Mouse (Mus musculus) mesoderm, embryonic 11.5 days (tissue): ENCODE data around the gene Creb5.

Experiments used
- DNase-seq: peaks from one replicate; pipeline ENCODE4 v3.0.0-alpha.2; 2012; ENCODE audit warnings: low read depth, low spot score

Gene Creb5

DNA sequence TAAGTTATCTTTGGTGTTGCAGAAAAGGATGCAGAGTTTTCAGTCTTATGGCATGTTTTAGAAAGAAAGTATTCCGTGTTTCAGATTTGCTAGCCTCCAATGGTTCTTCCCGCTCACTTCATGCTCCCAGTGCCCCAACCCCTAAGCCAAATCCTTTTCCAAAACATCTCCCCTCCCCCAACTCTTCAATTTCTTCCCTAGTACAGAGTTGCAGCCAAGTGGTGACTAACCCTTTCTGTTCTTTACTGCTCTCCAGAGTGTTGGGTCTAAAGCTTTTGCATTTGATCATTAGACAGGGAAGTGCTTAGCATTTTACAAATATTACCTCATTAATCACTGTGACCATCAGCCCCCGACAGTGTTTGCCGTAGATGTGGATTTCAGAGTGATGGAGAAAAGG is 142.8 kb downstream of the Creb5 start:
- DNase-seq, result no peak

DNA sequence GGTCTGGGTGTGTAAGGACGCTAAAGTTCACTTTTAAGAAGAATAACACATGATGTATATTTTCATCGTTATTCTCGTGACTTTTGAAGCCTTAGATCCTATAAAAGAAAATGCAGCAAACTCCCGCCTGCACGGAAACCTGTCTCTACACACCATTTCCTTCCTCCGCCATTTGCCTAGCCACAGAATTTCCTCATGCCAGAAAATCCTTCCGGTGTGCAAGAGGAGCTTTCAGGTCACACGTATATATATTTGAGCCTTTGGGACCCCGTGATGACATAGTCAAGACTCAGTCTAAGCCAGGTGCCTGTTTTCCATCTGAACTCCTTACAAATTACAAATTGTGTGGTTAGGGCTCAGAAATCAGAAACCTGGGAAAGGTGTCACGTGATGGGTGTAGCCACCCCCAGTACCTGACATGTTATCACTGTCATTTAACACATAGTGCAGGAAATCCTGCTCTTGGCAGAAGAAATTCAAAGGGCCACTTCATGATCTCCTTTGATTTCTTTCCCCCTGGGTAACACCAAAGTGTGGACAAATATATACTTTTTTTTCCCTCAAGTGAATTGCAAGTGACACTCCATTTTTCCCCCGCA is 158.9 kb downstream of the Creb5 start:
- DNase-seq, result no peak

DNA sequence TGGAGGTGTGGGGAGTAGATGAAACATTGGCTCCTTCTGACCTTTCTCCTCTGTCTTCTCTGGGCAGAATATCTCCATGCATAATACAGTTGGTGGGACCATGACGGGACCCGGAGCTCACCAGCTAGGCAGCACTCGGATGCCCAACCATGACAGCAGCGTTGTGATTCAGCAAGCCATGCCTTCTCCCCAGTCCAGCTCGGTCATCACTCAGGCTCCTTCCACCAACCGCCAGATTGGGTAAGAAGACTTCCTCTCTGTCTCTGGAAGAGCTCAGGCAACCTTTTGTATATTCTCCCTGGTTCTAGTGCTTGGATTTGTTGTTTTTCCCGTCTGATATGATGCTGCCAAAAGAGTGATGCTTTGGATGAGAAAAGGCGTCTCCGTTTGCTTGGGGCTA is 160.4 kb downstream of the Creb5 start:
- DNase-seq, result no peak

DNA sequence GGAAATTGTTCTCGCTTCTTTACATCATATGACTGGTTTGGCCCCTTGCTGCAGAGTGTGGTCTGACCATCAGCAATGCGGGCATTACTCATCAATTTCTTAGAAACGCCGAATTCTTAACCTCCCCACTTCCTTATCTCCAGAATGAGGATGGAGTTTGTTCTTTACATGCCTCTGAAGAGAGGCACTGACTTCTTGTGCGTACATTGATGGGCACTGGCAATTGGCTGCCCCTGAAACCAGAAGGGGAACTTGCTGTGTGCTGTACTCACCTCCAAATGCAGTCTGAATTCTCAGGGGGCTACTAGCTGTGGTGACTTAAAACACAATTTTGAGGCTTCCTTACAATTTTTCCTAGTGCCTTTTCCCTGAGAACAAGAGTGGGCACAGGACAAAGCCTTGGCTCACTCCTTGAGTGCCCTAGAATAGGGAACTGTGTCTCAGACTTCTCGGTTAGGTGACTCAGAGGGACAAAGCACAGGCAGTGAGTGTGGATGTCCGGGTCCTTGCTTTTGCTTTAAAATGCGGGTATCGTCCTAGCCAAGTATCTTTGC is 161.3 kb downstream of the Creb5 start:
- DNase-seq, result no peak

DNA sequence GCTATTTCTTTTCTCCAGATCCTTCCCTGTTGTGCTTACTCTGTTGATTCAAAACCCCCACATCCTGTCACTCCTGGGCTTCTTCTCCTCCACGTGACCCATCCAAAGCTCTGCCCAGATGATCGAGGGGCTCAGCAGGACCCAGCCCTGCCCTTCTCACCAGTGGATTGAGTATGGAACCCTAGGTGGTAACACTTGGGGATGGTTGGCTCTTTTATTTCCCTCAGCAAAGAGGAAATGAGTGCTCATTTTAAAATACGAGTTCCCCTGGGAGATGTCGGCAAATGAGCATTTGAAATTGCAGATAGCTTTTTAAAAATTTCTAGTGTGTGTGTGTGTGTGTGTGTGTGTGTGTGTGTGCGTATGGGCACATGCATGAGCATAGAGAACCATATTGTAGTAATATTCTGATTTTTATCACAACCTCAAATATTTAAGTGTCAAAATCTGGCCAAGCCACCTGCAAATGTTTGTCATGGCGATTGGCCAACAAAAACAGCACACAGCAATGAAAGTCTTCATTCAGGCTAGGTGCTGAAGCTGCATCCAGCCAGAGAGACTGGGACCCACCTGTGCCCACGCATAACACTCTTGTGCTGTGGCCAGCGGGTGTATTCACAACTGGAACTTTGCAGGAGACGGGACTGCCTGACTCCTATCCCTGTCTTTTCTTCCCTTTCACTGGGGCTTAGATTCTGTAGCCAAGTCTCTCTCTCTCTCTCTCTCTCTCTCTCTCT is 162.5 kb downstream of the Creb5 start:
- no peak for DNase-seq

DNA sequence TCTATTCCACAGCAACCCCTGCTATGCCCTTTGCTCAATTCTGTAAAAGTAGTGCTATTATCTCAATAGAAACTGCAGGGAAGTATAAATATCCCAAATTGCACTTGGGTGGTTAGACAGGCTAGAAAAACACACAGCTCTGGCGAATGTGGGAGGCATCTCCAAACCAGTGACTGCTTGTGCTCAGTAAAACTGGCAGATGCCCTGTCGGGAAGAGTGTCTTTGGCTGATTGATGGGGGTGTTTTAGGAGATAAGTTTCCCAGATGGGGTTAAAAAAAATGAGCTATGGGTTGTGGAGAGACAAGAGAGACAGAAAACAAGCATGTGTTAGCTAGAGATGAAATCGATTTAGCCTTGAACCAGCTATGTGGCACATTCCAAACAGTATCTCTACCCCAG is 163.4 kb downstream of the Creb5 start:
- no peak for DNase-seq

DNA sequence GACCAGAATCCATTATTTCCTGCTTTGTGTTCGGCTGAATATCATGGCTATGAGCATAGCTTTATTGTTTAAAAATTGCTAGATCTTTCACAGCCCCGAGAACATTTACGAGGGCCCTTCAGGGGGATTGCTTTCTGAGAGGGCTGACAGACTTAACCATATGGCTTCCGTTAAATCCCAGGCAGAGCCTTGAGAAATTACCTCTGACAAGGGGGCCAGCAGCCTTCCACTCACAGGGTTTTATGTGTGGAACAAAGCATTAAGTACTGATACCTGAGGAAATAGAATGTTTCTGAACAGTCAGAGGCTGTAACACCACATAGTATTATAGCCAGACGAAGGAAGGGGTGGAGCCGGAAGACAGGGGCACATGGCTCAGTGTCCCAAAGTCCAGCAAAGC is 165.2 kb downstream of the Creb5 start:
- DNase-seq, result no peak

DNA sequence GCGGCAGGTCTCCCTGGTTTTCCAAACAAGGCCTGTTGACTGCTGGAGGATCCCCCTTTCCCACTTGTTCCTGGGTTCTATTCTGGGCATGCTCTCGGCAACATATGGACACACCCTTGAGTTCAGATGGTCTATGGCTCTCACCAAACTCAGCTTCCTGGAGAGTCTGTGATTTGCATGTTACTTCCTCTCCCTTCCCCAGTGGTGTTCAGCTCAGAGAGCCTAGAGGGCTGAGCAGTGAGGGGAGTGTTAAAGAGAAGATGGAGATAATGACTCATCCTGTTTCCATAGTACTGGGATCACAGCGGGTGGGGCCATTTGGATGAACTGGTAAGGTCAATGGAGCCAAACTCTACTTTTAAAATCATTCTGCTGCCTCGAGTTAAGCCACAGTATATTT is 168.4 kb downstream of the Creb5 start:
- no peak for DNase-seq

DNA sequence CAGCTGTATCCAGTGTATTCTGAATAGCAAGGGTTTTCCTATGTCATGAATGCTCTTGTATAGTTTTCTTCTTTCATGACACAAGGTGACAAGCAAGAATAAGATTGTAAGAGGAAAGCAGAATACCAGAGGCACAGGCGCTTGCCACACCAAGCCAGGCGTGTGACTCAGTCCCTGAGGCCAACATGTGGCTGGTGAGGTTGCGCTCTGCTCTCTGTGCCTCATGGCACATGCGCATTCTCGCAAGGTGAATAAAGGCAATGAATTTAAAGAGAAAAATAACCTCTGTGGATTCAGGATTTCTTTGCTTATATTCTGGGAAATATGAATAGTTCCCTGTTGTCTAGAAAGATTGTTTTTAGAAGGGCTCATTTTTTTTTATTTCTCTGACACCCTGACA is 169.0 kb downstream of the Creb5 start:
- DNase-seq, result no peak

DNA sequence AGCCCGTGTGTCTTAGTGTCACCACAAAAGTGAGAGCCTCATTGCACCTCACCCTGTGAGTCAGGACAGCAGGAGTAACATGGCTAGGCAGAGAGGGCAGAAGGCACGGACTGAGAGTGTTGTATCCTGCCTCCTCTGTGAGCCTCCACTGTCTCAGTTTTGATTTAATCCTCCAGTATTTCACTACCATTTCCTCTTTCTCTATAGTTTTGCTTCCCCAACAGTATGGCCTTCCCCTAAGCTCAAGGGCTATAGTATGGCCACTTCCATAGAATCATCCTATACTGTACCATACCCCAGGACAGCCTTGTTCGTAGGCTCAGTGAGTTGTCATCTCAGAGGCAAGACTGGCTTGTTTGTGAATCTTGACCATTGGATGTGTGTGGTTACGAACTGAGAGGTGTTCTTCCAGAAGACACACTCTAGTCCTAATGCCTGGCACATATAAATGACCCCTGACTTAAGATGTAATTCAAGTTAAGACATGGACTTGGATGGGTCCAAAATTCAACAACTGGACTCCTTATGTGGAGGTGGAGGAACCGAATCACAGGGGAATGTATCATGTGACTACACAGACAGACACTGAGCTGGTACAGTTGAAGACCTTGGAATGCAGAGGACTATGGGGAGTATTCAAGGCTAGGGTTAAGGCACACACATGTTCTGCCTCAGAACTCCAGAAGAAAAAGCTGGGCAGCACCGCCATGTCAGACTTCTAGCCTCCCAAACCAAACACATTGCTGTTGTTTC is 173.1 kb downstream of the Creb5 start:
- DNase-seq, result no peak

DNA sequence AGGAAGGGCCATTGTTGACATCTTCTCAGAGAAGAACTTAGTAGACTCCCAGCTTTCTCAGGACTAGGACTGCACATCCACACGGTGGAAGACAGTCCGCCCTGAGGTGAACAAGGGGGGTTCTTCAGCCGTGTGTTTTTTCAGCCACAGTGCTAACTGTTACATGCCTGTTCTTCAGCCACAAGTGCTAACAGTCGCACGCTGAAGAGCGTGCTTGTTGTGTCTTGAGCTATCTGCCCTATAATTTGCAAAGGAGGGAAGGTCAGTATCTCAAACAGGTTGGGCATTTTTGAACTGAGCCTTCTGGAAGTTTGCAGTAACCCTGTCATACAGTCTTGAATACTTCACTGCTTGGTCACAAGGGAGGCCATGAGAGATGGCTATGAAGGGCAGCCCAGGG is 174.0 kb downstream of the Creb5 start:
- DNase-seq, result no peak

DNA sequence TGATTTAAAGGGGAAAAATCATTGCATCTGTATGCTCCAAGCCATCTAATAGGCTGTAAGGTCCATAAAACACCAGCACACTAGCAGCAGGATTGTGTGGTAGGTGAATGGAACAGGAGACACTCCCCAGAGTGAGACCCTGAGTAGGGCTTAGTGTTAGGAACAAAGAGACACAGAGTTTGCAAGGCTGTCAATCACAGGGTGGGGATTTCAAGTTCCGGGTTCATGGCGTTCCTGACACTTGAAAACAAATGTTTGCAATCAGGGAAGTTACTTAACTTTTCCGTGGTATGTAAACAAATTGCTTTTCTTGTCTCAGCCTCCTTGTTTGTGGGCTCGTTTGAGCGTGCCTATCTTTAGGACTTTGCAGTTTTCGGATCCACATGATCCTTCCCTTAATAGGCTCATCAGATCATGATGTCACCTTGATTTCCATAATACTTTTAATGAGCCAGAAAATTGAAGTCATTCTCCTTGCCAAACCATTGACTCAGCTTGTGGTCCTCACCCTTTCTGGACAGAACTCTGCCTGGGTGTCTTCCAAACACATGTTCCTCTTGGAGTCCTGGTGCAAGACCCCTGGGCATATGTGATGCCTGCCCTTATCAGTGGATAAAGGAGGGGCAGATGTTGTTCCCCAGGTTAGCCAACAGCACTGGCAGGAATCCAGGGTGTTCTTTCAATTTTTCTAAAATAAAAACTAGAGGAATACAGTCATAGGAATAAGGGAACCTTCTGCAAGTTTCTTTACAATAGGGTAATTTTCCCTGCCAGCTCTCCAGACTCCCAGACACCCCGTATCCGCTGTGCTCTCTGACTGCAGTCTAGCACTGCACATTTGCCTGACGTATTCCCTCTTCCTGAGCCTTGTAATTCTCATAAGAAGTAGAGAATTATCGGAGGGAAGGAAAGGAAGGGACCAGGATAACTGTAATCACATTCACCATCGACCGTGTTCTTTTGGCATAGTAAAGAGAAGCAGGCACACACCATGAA is 175.0 kb downstream of the Creb5 start:
- no peak for DNase-seq

DNA sequence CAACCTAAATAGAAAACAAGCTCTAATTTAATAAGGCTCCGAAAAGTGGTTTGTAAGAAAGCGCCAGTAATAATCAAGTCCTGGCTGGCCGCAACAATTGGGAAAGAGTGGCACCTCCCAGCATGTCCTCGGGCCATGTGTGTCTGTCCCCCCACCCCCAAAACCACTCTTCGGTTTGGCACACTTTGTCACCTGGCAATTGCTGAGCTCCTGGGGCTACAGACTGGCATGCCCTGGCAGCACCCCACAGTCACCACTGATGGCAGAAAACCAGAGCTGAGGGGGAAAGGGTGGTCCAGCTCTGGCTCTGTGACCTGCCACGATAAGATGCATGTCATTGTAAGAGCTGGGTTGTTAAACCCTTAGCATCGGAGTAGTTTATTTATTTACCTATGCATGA is 175.7 kb downstream of the Creb5 start:
- no peak for DNase-seq

DNA sequence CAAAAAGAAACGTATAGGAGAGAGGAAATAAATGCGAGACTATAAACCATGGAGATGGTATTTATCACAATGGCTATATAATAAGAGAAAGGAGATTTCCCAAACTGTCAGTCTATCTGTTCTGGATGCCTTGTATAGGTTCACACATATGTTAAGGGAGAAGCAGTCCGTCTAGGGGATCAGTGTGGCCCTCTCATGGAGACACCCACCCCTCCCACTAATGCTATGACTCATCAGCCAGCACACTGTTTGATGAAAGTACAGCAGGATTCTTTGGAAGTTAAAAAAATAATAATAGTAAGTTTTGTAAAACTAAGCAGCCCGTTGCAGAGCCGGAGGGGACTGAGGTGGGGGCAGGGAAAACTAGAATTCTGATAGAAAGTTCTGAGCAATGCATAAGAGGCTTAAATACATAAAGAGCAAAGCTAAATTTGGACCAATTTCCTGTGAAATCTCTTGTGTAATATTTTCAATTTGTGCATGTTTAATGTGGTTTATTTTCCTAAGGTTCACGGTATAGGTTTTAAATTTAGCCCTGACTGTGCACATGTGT is 176.3 kb downstream of the Creb5 start:
- no peak for DNase-seq

DNA sequence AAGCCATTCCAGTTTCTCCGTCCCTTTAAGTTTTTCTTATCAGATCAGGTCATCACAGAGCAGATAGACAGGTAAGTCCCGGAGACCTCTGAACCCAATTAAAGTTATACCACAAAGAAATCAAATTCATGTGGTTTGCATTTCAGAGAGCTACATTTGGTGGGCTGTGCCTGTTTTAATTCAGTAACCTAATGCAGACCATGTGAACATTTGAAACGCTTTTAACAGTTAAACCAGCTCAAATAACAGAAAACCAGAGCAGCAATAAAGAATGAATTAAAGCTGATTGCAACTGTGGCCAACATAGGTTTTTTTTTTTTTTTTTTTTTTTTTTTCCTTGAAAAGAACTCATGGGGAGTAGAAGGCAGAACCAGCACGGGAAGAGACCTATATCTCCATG is 182.1 kb downstream of the Creb5 start:
- DNase-seq, result no peak

DNA sequence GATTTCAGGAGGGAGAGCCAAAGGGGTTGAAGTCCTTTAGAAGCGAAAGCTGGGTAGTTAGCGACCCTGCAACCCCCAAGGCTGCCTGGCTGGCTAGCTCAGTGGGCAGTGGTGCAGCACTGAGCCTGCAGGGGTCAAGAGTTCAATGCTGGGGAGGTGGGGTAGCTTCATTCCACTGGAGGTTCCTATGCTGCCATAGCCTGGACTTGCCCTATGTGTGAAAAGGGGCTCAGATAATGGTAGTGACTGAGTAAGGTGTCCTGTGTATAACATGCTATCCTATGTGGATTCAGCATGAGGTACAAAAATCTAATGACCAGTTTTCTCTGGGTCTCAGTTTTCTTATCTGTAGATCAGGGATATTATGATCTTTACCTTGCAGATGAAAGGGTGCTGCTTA is 182.6 kb downstream of the Creb5 start:
- DNase-seq, result no peak

DNA sequence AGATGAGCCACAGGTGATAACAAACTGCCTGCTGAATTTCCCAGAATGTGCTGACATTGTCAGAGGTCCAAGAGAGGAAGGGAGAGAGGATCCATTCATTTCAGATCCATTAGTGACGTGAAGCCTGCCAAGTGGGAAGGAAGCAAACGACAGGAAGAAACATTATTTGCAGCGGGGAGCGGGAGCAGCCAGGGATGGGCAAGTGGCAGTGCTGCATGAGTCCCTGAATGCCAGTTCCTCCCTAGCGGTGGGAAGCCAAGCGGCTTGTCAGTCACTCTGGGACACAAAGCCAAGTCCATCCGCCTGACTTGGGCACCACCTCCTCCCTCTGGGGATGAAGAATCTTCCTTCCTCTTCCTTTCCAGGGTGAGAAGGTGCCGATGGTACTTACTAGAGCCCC is 183.5 kb downstream of the Creb5 start:
- DNase-seq, result no peak

DNA sequence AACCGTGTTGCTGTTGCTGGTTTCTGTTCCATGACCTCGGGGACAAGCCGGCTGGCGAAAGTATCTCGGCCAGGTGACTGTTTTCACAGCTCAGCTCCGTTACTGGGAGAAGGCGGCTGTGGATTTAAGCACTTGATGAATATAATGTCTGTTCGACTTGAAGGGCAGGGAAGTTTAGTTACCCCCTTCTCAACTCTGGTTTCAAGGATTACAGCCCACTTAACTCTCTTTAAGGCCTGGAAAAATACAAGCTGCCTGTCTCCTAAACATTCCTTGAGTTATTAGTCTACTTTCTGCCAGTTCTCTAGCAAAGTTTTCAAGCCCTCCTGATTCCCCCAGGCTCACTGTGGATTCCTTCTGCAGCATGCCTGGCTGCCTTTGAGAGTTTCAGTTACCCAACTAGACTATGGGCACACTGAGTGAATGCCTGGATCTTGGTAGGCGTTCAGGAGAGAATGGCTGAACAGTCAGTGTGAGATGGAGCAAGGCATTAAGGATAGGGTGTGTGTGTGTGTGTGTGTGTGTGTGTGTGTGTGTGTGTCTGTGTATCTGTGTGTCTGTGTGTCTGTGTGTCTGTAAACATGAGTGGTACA is 184.0 kb downstream of the Creb5 start:
- no peak for DNase-seq

DNA sequence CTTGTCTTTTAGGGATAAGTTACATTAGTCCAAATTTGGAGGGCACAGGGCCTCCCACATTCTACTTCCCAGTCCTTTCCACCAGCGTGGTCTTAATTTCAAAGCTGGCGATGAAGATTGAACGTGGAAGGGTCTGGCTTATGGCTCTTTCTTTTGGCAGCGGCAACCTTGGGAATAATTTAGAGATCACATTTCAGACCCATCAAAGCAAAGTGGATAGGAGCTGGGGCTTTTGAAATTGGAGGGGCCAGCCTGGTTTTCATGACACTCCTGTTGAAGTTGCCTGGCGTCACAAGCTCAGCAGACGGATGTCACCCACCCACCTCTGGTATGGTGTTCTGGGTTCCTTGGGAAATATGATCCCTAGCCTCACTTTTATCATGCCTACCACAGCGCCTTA is 185.7 kb downstream of the Creb5 start:
- no peak for DNase-seq

DNA sequence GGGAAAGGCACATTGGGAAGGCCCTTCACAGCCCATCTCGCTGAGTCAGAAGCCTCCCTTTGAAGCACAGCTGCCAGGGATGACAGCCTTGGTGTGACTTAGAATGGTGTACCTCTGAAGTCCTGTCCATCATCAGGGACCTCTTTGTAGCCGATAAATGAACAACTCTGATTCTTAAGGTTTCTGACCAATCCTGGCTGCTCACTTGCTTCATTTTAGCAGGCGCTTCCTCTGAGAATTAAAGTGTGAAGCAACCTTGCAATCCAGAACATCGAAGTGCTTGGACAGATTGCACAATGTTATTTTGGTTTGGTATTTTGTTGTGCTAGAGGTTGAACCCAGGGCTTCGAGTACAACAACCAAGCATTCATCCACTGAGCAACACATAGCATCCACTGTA is 190.4 kb downstream of the Creb5 start:
- DNase-seq, result no peak

DNA sequence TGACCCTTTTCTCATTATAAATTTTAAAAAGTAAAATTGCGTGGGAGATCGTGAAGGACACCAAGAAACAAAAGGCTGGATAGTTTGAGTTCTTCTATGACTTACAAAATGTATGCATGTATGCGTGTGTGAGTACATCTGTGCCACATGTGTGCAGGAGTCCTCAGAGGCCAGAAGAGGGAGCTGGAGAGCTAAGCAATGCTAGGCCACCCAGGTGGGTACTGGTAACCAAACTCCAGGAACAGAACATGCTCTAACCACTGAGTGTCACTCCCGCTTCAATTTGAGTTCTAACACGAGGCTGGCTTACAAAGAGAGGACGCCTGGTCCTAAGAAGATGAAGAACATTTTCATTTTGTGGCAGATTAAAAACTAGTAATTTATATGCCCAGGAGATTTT is 203.8 kb downstream of the Creb5 start:
- DNase-seq, result no peak
